Mouse (Mus musculus) spleen, adult 2 months (tissue): ENCODE measurements around the gene Kiss1.

ENCODE experiments used
- CTCF ChIP-seq: fragments of 200-500 bp; IDR thresholded peaks from 2 replicates; pipeline ENCODE4 v1.5.1; 2011; ENCODE audit warnings: mild to moderate bottlenecking, inconsistent platforms; ENCODE audit not compliant: insufficient read depth, insufficient read length, insufficient replicate concordance; ENCODE audit errors: extremely low read depth
- POLR2A ChIP-seq: fragments of 200-500 bp; IDR thresholded peaks from 2 replicates; pipeline ENCODE4 v1.6.1; 2011; ENCODE audit warnings: low read depth, low read length, inconsistent platforms

- TF ChIP-seq CTCF (no peak), POLR2A (no peak)
These were observed 47.0 kb downstream of the Kiss1 start for GRCm38 (mm10) chr1:133368644-133369043.
